Mouse (Mus musculus): ENCODE measurements at regions not wholly inside any gene's neighbourhood (a gene's known extent, or its start where the extent isn't known, plus 50 kb on each side); places are given as distances from the start of the nearest gene placed in this dataset.

DNA sequence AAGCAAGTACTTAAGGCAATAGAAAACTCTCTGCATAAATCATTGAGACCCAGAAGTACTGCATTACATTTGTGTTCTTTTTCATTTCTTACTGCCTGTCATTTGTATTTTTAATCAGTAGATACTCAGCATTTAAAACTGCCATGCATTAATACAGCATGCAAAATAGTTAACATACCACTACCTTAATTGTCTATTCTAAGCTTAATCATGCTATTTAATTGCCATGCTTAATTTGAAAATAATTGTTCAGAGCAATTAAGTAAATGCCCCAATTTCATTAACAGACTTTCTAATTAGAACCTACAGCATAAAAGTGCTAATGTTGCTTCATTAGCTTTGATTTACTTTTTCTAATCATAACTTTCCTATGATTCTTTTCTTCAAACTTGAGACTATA lies 359.3 kb upstream of the Cdh12 start:
- Histone ChIP-seq H3K4me2 (no peak overlapping the region), H3K27me3 (ENCODE audit: insufficient read depth, low read length) (no peaks in the 10 kb centered on the region), H3K9ac (no peak overlapping the region), H3K36me3 (ENCODE audit: insufficient read depth) (no peaks in the 10 kb centered on the region), H3K4me1 (ENCODE audit: insufficient read depth) (no peaks in the 10 kb centered on the region), H3K27ac (ENCODE audit: low read depth) (no peak overlapping the region), H3K9me3 (ENCODE audit: low read depth, low read length) (no peaks in the 10 kb centered on the region), H3K4me3 (ENCODE audit: low read depth, low read length) (no peak overlapping the region)
- DNase-seq (no peak), ATAC-seq (ENCODE audit: insufficient read depth) (no peak)
- no peak for TF ChIP-seq CTCF (IDR thresholded peaks at IDR 0.05; ENCODE audit: low read depth)

DNA sequence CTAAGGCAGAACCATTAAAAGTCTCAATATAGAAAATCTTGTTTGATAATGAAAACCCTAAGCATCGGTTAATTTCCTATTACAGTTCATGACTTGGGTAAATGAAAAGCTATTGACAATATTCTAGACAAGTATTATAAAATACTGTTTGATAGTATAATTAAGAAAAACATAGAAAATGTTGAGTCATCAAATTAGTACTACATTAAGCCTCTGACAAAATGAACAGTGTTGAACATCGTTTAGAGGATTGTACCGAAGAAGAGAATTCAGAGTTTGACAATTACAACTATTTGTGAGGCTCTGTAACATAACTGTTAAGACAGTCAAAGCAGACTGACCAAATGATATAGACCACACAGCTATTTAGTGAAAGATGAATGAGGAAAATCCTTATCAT lies 358.5 kb upstream of the Cdh12 start:
- DNase-seq, result no peak
- no peak for TF ChIP-seq CTCF (IDR thresholded peaks at IDR 0.05; ENCODE audit: low read depth)
- Histone ChIP-seq H3K27ac (ENCODE audit: low read depth) (no peak overlapping the region), H3K4me3 (ENCODE audit: low read depth, low read length) (no peak overlapping the region), H3K4me1 (ENCODE audit: insufficient read depth) (no peaks in the 10 kb centered on the region), H3K36me3 (ENCODE audit: insufficient read depth) (no peaks in the 10 kb centered on the region), H3K27me3 (ENCODE audit: insufficient read depth, low read length) (no peaks in the 10 kb centered on the region), H3K9ac (no peak overlapping the region), H3K4me2 (no peak overlapping the region), H3K9me3 (ENCODE audit: low read depth, low read length) (no peaks in the 10 kb centered on the region)
- ATAC-seq (ENCODE audit: insufficient read depth), result no peak
- WGBS, result 93% methylated on average over 3 of the region's 3 CpGs

DNA sequence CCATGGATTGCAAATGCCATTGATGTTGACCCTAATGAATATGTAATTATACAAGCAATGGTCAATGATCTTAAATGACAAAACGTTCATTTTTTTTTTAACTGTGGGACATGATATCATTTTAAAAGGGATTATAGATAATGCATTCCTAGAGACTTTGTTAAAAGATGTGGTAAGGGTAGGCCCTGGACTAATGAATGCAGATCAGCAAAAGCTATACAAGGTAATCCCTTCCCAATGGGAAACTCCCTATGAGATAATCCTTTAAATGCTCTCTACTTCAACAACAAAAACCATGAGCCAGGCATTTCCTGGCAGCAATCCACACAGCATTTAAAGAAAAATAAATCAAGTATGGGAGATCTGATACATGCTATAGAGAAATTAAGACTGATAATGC lies 353.3 kb upstream of the Cdh12 start:
- Histone ChIP-seq H3K4me1 (ENCODE audit: insufficient read depth) (no peaks in the 10 kb centered on the region), H3K27me3 (ENCODE audit: insufficient read depth, low read length) (no peaks in the 10 kb centered on the region), H3K36me3 (ENCODE audit: insufficient read depth) (no peaks in the 10 kb centered on the region), H3K27ac (ENCODE audit: low read depth) (no peak overlapping the region), H3K9ac (no peak overlapping the region), H3K9me3 (ENCODE audit: low read depth, low read length) (no peaks in the 10 kb centered on the region), H3K4me3 (ENCODE audit: low read depth, low read length) (no peak overlapping the region), H3K4me2 (no peak overlapping the region)
- no peak for DNase-seq
- TF ChIP-seq CTCF (IDR thresholded peaks at IDR 0.05; ENCODE audit: low read depth), result no peak
- no peak for ATAC-seq (ENCODE audit: insufficient read depth)
- WGBS, result 70% methylated on average over 1 of the region's 1 CpGs

DNA sequence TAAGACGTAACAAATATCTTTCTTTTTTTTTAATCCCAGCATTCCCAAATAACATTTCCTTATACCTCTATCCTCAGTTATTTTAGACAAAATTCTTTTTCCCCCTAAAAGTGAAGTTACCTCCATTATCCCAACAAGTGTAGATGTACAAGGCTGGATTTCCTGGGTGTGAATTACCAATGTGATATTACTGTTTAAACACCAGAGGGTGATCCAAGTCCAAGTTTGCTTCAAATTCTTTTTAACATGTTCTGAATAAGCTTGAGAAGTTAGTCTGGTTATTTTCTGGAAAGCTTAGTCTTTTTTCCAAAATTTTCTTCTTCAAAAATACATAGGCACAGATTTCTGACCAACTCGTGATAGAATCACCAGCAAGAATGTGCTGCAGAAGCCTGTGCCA lies 329.5 kb upstream of the Cdh12 start:
- WGBS, result 80% methylated on average over 2 of the region's 2 CpGs
- no peak for DNase-seq
- no peak for ATAC-seq (ENCODE audit: insufficient read depth)
- Histone ChIP-seq H3K4me2 (no peak overlapping the region), H3K9me3 (ENCODE audit: low read depth, low read length) (no peaks in the 10 kb centered on the region), H3K4me1 (ENCODE audit: insufficient read depth) (no peaks in the 10 kb centered on the region), H3K9ac (no peak overlapping the region), H3K36me3 (ENCODE audit: insufficient read depth) (no peaks in the 10 kb centered on the region), H3K27ac (ENCODE audit: low read depth) (no peak overlapping the region), H3K27me3 (ENCODE audit: insufficient read depth, low read length) (no peaks in the 10 kb centered on the region), H3K4me3 (ENCODE audit: low read depth, low read length) (no peak overlapping the region)
- TF ChIP-seq CTCF (IDR thresholded peaks at IDR 0.05; ENCODE audit: low read depth), result no peak

DNA sequence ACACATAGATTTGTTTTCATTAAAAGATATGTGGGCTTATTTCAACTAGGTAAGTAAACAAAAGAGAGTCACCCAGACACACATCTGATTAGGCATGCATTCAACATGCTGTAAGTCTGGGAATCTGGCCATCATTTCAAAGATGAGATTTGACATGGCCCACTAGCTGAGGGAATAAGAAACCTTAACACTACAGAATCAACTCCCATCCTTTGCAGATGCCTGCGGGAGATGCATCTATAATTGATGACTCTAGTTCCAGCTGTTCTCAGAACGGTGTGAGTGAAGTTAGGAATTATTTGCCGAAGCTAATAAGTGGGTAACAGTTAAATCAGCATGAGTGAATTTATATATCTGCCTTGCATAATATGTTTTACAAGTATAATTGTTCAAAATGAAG lies 325.5 kb upstream of the Cdh12 start:
- Histone ChIP-seq H3K36me3 (ENCODE audit: insufficient read depth) (no peaks in the 10 kb centered on the region), H3K4me3 (ENCODE audit: low read depth, low read length) (no peak overlapping the region), H3K27ac (ENCODE audit: low read depth) (no peak overlapping the region), H3K27me3 (ENCODE audit: insufficient read depth, low read length) (no peaks in the 10 kb centered on the region), H3K9me3 (ENCODE audit: low read depth, low read length) (no peaks in the 10 kb centered on the region), H3K9ac (no peak overlapping the region), H3K4me2 (no peak overlapping the region), H3K4me1 (ENCODE audit: insufficient read depth) (no peaks in the 10 kb centered on the region)
- no peak for TF ChIP-seq CTCF (IDR thresholded peaks at IDR 0.05; ENCODE audit: low read depth)
- ATAC-seq (ENCODE audit: insufficient read depth) (no peak), DNase-seq (no peak)
- 59% methylated on average over 3 of the region's 3 CpGs for WGBS

DNA sequence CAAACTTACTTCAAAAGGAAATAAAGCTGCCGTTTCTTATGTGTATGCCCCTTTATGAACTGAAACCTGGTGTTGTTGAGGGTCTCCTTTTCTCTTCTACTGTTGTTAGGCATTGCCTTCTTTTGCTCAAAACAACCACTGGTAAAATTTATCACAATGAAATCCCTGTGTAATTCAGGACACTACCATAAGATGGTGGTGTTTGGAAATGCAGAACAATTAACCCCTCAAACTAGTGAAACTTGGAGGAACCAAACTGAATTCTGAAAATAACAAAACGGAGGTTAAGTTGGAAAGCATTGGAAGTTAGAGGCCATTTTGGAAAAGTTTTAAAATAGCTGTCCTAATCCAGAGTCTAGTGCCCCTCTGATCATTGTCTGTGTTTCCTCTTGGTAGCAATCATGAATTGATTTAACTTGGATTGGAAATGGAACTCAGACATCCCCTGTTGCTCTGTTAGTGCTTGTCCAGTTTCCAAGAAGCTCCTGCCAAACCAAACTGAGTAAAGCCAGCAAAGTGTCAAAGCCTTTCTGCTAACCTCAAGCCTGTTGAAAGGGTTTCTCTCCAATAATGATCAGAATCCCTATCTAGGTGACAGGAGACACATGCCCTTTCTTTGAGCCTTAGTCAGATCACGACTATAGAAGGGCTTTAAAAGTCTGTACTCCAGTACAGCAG lies 313.0 kb upstream of the Cdh12 start:
- Histone ChIP-seq H3K4me3 (ENCODE audit: low read depth, low read length) (no peak overlapping the region), H3K9ac (no peak overlapping the region), H3K27ac (ENCODE audit: low read depth) (no peak overlapping the region), H3K4me1 (ENCODE audit: insufficient read depth) (no peaks in the 10 kb centered on the region), H3K36me3 (ENCODE audit: insufficient read depth) (no peaks in the 10 kb centered on the region), H3K9me3 (ENCODE audit: low read depth, low read length) (no peaks in the 10 kb centered on the region), H3K27me3 (ENCODE audit: insufficient read depth, low read length) (no peaks in the 10 kb centered on the region), H3K4me2 (no peak overlapping the region)
- no peak for DNase-seq
- ATAC-seq (ENCODE audit: insufficient read depth), result no peak
- no peak for TF ChIP-seq CTCF (IDR thresholded peaks at IDR 0.05; ENCODE audit: low read depth)
- 61% methylated on average over 3 of the region's 3 CpGs for WGBS

DNA sequence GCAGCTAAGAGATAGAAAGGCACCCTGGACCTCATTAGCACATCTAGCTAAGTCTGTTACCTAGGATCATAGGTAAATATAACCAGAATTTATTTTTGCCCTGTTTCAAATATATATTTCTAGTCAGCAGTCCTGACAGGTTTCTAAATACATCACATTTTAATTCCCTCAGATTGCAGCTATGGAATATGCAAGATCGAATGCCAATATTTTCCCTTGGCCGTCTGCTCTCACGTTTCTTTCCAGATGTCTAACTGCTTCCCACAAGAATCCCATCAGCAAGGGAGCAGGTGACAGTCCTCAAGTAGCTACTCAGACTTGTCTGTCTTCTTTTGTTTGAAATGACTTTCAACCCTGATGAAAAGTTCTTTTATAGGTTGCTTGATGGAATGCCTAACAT lies 297.2 kb upstream of the Cdh12 start:
- Histone ChIP-seq H3K4me2 (no peak overlapping the region), H3K27me3 (ENCODE audit: insufficient read depth, low read length) (no peaks in the 10 kb centered on the region), H3K36me3 (ENCODE audit: insufficient read depth) (no peaks in the 10 kb centered on the region), H3K9ac (no peak overlapping the region), H3K4me3 (ENCODE audit: low read depth, low read length) (no peak overlapping the region), H3K4me1 (ENCODE audit: insufficient read depth) (no peaks in the 10 kb centered on the region), H3K9me3 (ENCODE audit: low read depth, low read length) (no peaks in the 10 kb centered on the region), H3K27ac (ENCODE audit: low read depth) (no peak overlapping the region)
- no peak for ATAC-seq (ENCODE audit: insufficient read depth)
- DNase-seq, result no peak
- WGBS, result 61% methylated on average over 3 of the region's 3 CpGs
- TF ChIP-seq CTCF (IDR thresholded peaks at IDR 0.05; ENCODE audit: low read depth), result no peak

Data from lung, embryonic 14.5 days (tissue).